Mouse (Mus musculus) heart, adult 18-20 months (tissue): ENCODE measurements around the gene Arhgap18. TPM values are rescaled to one million over a fixed set of nuclear protein-coding genes. Genes with fewer than 3 reads are reported as not detected.
A peak's percentile ranks its signal among the peaks of the same experiment; 100 is the strongest.

Experiments
- DNase-seq, 2 experiments: peaks; one replicate each; pipeline ENCODE4 v3.0.0; 2021 to 2022; ENCODE audit warnings: mixed read lengths in 1 of 2
- long read RNA-seq, 2 experiments: library from polyadenylated mRNA; stranded (forward); transcript quantifications; one replicate each; pipeline ENCODE4 v2.0.0; 2021
- total RNA-seq, 2 experiments: library from RNA; stranded (reverse); gene quantifications; 2 replicates each; pipeline ENCODE4 v1.2.3; 2021

Gene Arhgap18
- 10 to 100 TPM in 1 of 2 experiments, 1 to 10 TPM in 1; 9.5 to 11.6 TPM for total RNA-seq
- long read RNA-seq, experiment 1, partial matches to known transcripts, result 0 of 1 reads
- long read RNA-seq, experiment 1, other reads (novel, unspliced or antisense), result 1 of 1 reads
- long read RNA-seq, experiment 2, partial matches to known transcripts, result 0 of 4 reads
- long read RNA-seq, experiment 2, other reads (novel, unspliced or antisense), result 2 of 4 reads

DNA sequence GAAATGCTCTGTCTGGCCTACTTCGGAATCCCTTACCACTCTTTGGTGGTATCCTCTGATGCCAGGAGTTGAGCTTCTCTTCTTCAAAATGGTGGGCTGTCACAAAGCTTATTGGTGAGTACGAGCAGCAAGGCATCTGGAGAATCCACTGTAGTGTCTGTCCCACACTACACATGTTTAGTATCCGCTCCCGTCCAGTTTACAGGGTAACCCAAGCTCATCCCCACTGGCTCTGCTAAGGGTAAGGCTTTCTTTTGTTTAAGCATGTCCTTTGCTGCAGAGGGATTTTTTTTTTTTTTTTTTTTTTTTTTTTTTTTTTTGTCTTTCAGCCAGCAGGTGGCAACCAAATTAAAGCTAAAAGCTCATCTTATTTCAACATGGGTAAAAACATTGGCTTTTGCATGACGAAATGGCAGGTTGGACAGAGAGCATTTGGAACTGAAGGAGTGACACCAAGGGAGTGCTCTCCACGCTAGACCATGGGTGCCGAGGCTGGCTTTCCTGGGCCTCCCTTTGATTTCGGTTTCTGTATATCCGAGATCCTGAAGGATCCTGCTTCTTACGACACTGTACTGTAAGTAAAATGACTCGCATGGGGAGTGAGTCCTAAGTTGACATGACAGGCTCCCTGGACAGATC, at the start of gene Arhgap18:
Gene Arhgap18, plus strand, starts transcription at position 493 of the 639 bp plus-strand sequence.
- DNase-seq, result no peak

DNA sequence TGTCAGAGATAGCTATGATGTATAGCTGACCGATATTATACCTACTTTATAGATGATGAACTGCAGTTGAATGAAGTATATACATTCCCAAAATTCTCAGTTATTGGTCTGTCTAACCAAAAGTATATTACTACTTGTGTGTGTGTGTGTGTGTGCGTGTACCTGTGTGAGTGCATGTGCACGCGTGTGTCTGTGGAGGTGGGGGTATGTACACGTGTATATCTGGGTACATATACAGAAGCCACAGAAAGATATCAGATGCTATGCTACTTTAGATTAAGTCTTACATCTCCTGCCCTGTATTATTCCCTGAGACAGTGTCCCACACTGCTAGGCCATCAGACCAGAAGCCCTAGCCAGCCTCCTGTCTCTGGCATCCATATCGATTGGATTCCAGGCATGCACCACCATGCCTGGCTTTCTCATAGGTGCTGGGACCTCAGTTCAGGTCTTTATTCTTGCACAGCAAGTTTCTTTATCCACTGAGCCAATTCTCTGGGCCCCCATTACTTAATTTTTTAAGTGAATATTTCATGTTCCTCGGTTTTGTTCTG, 42.7 kb upstream of the Arhgap18 start:
- DNase-seq, result no peak

DNA sequence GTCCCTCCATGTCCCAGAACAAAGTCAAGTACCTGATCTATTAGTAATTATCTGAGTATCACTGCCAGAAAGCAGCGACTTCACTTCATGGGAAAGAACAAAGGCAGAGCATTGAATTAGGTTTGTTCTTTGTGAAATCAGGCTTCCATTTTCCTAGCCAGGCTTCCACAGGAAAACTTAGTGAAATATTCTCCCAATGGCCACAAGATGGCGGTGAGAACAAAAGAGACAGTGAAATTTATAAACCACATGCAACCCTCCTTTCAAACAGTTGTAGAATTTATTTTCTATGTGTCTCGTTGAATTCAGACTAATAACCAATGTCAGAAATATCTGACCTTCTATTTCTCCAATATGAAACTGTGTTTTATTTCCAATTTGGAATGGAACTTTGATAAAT, 42.2 kb upstream of the Arhgap18 start:
- DNase-seq, result peak; percentile 36 to 65

DNA sequence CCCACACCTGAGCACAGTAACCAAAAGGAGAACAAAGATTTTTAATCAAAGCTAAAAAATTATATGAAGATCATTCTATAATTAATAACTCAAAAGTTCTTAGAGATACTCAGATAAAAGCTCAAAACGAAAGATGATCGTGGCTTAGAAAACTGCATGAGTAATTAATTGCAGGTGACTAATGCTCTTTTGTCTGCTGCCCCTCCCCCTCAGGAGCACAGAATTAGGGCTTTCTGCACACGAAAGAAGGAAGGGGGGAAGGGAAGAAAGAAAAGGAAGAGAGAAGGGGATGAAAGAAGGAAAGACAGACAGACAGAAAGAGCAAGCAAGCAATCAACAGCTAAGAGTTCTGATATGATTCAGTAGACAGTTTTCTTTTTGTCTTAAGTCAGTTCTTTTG, 39.2 kb upstream of the Arhgap18 start:
- no peak for DNase-seq

DNA sequence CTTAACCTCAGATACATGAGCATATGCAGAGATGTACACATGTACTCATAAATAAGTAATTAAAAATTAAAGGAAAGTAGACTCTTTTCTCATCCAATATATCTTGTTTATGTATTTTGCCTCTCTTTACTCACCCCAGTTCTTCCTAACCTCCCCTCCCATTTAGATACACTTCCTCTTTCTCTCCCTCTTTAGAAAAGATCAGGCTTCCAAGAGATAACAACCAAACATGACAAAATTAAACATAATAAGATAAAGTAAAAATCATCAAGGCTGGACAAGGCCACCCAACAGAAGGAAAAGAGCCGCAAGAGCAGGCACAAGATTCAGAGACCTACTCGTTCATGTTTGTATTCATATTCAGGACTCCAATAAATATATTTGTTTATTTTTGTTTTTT, 28.5 kb upstream of the Arhgap18 start:
- DNase-seq, result no peak

DNA sequence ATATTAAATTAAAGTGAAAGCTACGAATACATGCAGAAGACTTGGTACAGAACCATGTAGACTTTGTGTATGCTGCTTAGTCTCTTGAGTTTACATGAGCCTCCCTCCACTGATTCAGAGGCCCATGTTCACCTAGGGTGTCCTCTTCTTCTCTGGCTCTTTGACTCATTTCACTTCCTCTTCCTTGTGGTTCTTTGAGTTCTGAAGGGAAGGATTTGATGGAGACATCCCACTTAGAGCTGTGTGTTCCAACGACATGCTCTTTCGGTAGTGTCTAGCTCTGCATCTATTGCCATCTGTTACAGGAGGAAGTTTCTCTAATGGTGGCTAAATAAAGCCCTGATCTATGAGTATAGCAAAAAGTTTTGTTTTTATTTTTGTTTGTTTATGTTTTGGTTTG, 28.0 kb upstream of the Arhgap18 start:
- DNase-seq, result no peak

DNA sequence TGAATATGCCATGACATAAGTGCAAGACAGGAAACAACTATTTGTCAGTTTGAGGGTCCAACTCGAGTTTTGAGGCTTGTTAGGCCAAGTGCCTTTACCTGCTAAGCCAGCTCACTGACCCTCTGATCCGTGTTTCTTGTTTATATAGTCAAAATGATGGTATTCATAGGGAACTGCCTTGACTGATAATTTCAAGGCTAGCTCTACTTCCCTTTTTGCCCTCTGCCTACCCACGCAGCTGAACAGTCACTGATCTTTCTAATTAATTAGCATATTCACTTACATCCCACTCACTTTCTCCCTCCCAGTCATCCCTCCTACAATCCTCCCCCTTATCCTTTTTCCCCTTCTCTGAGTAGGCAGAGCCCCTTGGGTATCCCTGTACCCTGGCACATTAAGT, 2.4 kb upstream of the Arhgap18 start:
- no peak for DNase-seq

DNA sequence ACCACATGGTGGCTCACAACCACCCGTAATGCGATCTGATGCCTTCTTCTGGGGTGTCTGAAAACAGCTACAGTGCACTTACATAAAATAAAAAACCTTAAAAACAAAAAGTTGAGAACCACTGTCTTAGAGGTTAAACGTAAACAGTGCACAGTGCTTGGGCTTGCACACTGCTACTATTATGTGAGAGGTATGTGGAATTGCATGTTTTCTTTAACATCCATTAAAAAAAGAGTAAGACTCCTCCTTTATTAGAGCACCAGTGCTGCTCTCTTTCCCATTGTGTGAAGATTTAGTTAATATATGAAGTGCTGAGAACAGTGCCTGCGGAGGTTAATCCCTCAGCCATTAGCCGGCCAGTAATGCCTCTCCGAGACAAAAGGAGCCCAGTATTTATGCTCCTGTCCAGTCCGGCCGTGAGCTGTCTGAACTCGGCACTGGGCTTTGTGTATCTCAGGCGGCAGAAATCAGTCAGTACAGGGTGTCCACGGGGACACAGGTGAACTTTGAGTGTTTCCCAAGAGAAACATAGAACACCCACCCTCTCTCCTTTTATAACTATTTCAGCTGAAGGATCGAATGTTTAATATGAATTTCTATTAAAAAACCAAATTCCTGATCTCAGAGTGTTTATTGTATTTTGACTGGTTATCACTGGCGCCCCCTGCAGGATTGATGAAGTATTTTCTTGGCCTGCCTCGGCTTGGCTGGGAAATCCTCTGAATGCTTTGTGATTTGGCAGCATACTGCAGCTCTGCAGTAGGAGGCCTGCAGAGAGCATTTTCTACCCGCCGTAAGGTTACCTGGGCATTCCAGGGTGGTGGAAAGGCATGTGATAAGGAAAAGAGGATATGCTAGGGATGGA, 925 bp upstream of the Arhgap18 start:
- DNase-seq, result peak; percentile 52 to 69

DNA sequence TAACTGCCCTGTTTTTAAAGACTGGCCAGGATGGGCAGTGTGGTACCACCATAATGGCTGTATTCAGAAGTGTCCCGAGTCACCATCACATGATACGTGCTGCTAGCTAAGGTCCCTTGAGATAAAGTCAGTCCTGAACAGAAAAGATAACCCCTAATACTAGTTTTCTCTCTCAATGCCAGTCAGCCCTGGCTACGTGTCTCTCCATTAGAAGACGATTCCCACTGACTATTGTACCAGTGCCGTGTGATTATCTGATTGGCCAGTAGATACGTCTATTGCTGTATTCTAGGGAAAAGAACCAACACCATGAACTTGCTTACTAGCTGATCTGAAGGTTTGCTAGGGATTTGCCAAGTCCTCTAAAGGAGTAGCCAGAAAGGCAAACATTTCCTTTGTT, 785 bp downstream of the Arhgap18 start:
- no peak for DNase-seq

DNA sequence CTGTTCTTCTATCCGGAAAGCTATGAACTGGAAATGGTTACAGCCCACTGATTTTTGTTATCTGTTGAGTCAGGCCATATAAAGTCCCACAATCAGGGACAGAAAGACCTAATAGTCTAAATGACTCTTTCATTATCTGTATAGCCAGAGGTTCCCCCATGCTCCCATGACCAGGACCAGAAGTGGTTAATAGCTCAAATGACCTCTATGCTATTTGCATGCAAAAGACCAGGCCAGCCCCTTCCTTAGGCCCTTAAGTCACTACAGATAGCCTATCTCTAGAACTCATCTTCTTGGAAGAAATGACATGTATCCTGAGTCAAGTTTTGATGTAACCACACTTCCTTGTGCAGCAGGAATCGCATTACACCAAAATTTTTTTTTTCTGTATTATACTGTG, 4.0 kb downstream of the Arhgap18 start:
- no peak for DNase-seq

DNA sequence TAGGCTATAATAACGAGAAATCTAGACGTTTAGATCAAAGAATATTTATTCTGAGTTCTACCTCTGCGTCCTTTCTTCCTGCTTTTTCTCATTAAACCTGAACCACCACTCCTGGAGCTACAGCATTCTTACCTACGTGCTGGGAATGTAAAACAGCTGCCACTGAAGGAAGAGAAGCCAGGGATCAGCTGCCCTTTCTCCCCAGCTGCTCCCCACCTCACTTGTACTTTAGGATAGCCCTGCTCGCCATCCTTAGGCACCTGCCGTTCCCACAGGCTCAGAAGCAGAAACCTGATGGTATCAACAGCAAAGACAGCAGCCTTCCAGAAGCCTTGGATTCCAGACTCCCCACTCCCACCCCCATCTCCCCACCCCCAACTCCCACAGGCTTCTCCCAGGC, 6.2 kb downstream of the Arhgap18 start:
- no peak for DNase-seq

DNA sequence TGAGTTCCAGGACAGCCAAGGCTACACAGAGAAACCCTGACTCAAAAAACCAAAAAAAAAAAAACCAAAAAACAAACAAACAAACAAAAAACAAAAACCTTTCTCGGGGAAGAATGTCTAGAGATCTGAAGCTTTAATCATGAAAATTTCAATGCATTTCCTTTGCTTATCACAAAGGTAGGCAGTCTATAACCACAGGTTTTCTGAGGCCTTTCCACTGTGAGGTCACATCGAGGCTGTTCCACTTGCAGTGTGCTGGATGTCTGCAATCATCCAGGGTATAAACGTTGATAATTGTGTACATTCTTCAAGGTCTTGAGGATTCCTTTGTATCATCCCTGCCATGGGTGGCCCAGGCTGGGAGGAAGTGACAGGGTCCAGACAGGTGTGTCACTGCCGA, 7.9 kb downstream of the Arhgap18 start:
- DNase-seq, result no peak

DNA sequence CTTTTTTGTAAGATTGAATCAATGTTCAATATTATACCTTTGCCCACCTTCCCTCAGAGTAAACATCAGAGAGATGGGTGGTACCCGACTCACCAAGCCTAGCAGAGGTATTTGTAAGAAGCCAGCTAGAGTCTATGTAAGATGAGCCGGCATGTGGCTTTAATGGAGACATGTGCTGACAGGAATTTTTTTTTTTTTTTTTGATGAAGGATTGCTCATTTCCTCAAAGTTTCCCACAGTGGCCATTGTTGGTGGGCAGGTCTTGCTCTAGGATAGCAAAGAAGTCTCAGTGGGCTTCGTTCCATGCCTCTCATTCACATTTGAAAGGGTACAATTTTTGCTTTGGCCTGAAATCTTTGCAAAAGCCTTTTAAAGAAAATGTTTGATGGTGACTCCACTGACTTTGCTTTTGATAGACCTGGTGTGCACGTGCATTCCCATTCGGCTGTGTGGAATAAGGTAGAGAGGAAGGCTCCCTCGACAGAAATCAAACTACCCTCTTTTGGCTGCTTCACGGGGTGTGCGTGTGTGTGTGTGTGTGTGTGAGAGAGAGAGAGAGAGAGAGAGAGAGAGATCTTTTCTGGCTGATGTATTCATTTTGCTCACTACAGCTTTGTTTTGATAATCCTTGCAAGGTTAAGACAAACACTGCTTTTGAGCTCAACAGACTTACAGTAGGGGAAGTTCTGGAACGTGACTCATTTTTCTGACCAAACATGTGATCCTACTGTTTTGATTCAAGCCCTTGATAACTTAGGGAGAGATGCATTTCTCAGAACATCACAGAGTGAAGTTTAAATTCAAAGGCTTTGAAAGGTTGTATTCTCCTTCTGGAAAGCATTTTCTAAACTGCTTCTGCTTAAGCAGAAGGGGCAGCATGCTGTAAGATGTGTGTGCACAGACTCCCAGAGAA, 9.0 kb downstream of the Arhgap18 start:
- no peak for DNase-seq

DNA sequence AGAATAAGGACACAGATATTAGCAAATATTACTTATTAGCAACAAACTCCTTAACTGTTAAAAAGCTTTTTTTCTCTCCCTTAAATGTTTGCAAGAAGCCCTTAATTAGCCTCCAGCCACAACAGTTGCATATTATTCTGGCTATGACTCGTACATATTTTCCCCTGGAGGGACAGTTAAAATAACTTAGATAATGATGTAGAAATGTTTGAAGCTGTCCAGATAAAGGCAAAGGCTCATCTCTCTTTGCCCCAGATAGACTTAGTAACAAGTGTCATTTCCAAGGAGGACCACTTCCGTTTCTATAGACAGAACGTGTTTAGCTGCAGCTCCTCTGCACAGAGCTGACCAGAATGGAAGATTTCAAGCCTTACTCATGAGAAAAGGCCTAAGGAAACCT, 14.0 kb downstream of the Arhgap18 start:
- no peak for DNase-seq

DNA sequence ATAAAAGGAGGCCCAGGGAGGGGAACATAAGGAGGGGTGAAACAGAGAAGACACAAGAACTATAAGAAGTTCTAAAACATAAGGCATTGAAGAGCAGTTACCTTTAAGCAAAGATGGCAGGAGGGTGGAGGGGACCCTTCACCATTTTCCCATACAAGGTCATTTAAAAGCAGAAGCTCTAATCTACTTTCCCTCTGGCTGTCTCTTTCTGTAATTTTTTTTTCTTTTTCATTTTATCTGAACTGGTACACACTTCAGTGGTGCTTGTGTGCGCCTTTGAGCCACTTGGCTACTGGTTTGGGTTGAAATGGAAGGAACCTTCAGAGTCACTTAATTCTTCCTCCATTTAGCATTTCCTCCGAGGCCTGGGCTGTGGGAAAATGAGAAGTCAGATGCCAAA, 15.7 kb downstream of the Arhgap18 start:
- no peak for DNase-seq

DNA sequence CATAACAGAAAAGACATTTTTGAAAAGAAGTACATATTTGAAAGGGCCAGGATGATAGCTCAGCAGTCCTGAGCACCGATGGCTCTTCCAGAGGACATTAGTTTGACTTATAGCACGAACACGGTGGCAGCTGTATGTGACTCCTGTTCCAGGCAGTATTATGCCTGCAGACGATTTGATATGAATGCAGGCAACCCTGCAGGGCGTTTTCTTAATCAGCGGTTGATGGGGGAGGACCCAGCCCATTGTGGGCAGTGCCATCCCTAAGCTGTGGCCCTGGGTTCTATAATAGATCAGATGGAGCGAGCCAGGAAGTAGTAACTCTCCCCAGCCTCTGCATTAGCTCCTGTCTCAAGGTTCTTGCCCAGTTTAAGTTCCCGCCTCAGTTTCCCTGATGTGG, 16.8 kb downstream of the Arhgap18 start:
- no peak for DNase-seq

DNA sequence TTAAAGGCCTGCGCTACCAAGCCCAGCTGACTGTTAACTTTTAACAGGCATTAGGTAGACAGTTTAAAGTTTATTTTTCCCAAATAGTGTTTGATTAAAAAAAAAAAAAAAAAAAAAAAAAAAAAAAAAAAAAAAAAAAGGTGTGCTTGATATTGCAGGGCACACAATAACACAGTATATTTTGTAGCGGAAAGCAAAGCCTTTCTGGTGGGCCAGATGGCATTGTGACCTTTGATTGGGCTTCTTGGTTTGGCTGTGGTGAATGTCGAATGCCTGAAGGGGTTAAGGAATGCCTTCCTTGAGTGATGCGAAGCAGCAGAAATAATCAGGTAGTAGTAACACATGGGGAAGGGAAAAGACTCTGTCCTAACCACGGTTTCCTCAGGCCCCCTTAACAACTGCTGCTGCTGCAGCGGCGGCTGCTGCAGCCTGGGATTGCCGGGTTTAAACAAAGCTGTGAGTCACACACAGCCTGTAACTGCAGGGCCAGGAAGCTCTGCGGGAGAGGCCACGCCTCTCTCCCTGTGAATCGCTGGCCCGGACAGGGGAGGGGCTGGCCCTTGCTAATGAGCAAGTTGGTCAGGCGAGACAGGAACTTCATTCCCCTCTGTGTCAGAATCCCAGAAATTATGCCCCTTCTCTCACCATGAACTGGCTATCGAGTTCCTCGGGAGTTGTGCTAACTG, 18.9 kb downstream of the Arhgap18 start:
- peak; percentile 85 to 95 for DNase-seq

DNA sequence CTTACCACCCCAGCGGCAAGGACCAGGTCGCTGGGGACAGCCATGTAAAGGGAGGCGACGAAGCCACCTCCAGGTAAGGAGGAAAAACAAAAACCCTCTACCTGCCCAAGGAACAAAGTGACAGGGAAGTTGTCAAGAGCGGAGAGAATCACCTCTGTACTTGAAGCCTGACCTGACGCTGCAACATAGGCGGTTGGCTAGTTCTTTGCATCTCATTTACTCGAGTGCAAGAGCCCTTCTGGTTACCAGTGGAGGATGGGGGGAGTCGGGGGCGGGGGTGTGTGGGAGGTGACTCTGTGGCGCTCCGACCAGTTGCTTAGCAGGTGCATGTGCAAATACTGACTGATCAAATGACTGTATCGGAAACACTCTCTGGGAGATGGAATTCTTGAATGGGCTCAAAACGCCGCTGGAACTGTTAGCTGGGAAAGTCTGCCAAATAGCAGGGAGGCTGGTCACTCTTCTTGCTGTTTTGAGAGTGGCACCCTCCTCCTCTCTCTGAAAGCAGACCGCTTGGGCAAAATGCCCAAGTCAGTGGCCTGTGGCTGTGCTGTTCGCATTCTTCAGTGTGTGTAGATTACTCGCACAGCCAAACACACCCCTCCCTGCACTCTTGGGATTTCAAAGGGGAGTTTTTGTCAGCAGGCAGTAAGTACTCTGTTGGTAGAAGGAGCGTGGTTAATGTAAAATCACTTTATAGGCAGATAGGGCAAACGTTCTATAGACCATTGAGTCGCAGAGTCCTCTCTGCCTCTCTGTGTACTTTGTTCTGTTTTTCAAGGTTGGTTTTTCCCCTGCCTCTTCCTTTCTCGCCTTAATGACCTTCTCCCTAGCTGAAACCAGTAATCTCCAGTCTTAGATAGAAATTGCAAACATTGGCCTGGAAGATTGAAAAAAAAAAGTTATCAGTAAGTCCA, 19.7 kb downstream of the Arhgap18 start:
- peak; percentile 85 to 89 for DNase-seq

DNA sequence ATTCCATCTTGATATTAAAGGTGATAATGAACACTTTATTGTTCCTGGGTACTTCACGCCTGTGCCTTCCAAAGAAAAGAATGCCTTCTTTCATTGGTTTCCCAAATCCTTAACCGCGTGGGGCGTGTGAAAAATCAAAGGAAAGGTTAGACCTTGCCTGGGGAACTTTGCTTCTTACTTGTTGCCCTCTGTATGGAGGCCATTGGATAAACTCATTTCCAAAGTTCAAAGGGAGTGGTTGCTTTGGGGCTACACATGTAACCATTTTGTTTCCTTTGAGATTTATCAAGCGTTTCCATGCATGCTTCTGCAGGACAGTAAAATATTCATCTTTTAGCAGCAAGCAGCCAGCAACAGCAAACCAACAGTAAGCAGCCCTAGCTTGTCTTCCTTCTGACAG, 20.3 kb downstream of the Arhgap18 start:
- DNase-seq, result peak in 1 of 2 experiments; percentile 37

DNA sequence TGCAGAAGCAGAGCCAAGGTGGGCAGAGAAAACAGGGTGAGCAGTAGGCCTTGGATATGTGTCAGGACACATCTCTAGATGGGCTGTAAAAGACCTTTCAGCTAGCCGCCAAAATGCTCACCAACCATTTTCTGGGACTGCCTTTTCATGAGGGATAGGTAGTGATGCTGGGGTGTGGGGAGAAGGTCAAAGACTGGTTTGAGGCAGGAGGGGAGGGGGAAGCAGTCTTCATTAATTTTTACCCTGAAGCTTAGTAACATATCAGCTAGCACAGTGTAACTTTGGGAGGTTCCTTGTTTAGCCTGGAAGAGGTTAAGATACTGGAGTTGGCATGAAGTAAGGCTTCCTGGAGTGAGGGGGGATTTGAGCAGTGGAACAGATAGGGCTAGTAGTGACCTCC, 21.0 kb downstream of the Arhgap18 start:
- no peak for DNase-seq
